Mouse (Mus musculus): ENCODE measurements at regions not wholly inside any gene's neighbourhood (a gene's known extent, or its start where the extent isn't known, plus 50 kb on each side); places are given as distances from the start of the nearest gene placed in this dataset.
A peak's percentile ranks its signal among the peaks of the same experiment; 100 is the strongest.
"Not testable (repeated sequence)": the region's sequence is repeated elsewhere in the genome, so short reads cannot be mapped to it uniquely, and the experiment has no call there.

DNA sequence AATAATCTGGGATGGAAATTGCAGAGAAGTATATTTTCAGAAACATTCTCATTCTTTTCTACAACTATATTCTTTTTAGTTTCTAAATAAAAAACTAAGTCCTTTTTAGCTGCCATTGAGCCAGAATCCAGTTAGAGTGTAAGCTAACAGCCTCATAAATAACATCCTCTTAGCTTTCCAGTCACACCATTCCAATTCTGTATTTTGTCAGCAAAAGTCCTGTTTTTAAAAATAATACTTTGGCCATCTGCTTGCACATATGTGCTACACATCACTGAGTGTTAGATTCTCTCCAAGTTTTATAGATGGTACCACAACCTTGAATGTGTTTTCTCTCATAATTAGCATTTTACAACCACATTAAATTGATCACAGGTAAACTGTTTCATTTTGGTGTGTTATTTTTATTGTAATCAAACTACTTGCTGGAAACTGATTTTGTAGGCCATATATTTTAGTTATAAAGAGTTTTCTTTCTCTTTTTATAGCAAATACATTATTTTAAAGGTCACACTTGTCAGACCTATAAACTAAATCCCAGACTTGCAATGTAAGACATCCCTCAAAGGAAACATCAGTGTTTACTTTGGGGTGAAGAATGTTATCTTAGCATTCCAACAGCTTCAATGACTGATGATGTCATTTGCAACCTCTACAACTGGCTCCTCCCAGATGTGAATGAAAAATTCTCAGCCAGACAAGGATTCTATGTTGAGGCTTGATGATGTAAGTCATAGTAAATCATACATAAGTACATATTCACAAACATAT is 1878.9 kb upstream of the Flrt2 start:
- no peak for DNase-seq (ENCODE audit: low spot score)

DNA sequence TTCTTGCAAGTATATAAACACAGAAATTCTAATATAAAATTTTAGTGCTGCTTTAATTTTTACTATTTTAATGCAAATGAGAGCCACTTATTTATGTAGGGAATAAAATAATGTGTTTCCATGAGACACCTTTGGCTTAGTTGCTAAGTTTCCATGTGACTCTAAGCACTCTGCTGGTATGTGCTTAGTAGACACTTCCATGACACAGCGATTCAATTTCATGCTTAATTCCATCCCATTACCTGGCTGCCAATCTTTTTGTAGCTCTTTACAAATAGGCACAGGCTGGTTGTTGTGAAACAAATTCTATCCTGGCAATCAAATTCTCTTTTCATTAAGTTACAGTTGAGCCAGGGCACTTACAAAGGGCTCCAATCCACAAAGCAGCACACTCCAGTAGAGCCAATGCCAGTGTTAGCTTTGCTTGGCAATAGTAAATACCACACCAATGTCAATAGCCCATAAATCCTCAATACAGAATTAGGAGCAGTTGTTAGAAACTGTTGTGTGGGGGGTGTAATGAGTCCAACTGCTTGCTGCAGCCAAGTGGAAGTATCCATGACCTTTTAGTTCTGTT is 1841.0 kb upstream of the Flrt2 start:
- DNase-seq (ENCODE audit: low spot score), result no peak

DNA sequence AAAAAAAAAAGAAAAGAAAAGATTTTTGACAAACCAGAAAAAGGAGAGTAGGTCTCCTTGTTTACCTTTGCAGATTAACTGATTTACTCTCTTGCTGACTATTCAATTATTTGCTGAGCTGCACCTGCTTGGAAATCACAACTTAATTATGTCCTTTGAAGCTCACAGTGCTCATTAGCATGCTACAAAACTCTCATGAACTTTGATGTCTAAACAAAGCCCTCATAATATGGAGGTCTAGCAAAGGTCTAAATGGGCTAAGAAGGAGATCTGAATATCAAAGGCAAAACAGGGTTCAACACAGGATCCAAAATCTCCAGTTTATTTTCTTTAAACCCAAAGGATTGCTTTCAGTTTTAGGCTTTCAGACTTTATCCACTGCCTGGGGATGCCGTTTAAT is 1840.4 kb upstream of the Flrt2 start:
- DNase-seq (ENCODE audit: low spot score), result no peak

DNA sequence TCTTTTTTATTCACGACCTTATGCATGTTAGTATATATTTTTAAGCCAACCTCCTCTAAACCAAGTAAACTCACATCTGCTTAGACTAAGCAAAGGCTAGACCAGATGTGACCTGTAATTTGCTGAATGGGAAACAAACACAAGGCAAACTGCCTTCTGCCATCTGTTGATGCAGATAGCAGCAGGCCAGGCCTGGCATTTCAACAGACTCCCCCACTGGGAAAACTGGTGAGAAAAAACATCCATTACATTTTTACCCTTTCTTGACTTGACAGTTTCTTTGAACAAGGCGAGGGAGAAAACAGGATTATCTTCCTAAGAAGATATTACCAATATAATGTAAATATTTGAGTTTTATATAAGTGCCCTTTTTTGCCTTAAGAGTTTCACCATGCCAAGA is 1806.1 kb upstream of the Flrt2 start:
- DNase-seq (ENCODE audit: low spot score), result no peak

DNA sequence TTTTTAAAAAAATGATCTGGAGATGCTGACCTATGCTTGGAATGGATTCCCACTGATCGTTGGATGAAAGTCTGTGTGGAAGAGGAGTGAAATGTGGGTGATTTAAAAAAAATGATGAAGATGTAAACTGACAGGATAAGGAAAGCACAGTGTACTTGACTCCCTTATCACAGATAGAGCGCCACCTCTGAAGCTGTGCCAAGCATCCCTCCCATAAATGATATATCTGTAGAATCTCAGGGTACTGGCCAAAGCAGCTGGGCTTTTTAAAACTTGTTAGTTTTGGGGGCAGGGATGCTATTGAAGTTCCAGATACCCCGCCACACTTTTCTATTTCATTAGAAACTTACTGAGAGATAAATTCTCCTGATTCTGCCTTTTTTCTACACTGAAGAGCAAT is 1801.9 kb upstream of the Flrt2 start:
- peak; percentile 2 for DNase-seq (ENCODE audit: low spot score)

DNA sequence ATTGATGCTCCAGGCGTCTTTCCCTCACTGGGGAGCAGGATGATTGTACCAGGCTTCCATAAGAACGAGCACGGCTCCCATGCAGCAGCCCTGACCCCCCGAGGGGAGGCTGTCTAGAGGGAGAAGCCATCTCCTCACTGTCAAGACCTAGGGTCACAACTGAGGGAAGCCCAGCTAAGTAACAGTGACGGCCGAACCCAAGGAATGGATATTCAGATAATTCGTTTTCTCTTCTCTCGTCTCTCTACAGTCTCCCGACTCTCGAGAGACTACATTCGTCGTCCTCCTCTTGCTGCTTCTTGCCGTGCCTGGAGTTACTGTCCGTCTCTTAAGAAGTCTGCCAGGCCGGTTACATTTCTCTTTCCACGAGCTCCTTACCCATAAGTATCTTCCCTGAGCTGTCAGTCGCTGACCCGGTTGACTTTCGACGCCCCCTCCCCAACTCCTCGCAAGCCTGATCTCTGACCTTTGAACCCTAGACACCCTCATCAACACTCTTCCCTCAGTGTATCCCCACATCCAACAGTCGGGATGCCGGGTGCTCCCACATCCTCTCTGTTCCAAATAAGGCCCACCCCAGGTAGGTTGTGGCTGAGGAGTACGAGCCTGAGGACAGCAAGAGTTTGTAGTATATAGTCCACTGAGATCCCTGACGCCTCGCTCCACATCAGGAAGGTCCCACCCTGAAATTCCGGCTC is 1763.3 kb upstream of the Flrt2 start:
- DNase-seq (ENCODE audit: low spot score), result not testable (repeated sequence)

DNA sequence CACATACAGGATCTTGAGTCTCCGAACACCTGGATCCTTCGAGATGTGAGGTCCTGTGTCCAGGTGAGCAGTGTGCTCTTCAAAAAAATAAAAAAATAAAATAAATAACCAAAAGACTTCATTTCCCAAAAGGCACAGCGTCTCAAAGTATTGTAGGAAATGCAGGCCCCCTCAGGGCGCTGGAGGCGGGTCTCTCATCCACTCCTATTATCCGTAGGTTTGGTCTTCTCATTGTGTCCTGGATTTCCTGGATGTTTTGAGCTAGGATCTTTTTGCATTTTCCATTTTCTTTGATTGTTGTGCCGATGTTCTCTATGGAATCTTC is 1762.8 kb upstream of the Flrt2 start:
- not testable (repeated sequence) for DNase-seq (ENCODE audit: low spot score)

DNA sequence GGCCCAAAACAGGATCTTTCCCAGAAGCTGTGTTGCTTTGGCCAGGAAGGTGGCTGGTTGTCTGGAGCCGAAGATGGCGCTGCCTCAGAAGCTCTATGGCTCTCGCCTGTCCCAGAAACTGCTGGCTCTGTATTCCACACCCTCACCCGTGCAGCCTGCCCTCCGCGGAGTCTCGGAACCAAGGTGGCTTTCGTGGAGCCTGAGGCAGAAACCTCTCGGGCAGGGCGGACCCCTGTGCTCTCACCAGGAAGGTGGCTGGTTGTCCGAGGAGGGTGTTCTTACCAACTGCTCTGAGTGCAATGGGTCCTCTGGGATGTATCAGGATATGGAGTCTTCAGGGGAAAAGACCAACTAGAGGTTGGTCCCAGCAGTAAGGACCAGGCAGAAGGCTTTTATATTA is 1761.8 kb upstream of the Flrt2 start:
- DNase-seq (ENCODE audit: low spot score), result not testable (repeated sequence)

DNA sequence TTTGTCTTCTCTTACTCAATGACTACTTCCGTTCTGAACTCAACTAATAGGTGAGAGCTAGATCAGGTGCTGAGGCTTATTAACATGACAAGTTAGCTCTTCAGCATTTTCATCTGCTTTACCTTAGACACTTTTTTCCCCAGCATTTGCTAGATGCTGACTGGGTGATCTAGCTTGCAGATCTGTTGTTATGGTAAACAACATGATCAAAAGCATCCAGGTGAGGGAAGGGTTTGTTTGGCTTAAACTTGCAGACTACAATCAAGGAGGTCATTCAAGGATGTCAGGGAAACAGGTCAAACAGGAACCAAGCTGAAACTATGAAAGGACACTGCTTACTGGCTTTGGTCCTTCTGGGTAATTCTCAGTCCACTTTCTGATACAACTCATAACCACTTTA is 1731.2 kb upstream of the Flrt2 start:
- no peak for DNase-seq (ENCODE audit: low spot score)

DNA sequence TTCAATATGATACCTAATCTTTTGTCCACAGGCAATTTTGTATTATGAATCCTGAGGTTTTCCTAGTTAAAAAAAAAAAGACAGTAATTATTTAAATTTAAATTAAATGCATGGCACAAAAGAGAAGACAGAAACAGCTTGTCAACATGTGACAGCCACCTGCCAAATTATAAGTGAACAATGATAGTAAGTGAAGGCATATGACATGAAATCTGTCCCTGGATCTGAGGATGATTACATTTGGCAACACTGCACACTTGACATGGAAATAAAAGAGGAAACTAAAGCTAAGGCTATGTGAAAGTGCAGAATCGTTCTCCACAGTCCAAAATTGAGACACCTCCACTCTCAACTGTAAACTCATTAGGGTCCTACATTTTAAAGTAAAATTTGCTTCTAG is 1710.7 kb upstream of the Flrt2 start:
- no peak for DNase-seq (ENCODE audit: low spot score)

DNA sequence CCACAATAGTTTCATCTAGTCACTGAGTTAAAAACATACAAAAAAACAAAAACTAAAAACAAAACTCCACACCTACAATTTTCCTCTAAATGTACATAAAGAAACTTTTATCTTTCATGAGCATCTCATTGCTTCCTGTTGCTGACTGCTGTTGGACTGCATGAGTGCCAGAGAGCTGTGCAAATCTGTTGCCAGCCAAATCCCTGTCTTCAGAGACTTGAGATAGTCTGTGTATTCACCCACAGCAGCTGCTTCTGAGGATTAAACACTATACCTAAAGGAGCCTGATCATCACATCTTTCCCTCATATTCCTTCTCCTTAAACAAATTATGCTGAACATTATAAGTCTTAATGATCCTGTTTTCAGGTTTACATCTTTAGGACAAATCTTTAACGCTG is 1700.5 kb upstream of the Flrt2 start:
- DNase-seq (ENCODE audit: low spot score), result no peak

DNA sequence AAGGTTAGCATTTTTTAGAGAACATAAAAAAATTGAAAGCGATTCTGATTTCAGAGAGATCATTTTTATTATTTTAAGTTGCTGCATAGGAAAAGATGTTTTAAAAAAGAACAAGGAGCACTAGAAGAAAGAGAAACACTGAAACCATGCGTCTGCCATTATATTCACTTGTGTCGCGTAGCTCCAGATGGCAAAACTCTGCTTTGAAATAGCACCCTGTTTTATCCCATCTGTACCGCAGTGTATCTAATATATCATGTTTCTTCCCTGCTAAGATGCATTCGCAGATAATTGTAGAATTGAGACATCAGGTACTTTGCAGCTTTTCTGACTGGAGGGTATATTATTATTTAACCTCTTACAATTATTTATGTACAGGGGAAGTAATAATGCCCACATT is 1698.2 kb upstream of the Flrt2 start:
- no peak for DNase-seq (ENCODE audit: low spot score)

DNA sequence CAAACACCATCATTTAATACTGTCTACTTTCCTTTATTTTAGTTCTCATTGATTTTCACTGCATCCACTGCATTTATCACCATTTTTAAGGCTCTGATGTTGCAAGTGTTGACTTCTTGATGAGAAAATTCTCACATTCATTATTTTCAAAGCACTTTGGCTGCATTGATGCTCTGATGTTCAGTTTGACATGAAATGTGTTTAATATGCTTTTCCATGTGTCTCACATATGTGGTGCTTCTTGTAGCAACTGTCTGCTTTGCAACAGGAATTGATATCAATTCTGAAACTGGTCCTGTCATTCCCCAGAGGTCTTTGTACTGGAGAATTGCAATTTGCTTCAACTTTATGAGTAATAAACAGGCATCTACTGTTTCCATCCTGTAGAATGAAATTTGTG is 1676.1 kb upstream of the Flrt2 start:
- no peak for DNase-seq (ENCODE audit: low spot score)

DNA sequence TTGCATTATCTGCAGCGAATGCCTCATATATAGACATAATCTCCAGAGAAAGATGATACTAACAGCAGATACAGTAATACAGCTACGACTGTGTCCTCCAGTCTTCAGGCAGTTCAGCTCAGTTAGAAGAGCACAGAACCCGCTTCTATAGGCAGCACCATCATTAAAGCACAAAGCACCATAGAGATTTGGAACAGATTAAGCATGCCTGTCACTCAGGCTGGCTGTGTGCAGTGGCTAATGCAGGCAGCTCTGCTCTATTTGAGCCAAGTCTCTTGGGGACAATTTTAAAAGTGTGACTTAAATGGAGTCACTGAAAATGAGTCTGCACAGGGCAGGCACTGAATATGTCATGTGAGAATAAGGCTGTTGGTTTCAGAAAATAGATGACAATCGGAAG is 1660.7 kb upstream of the Flrt2 start:
- DNase-seq (ENCODE audit: low spot score), result no peak

DNA sequence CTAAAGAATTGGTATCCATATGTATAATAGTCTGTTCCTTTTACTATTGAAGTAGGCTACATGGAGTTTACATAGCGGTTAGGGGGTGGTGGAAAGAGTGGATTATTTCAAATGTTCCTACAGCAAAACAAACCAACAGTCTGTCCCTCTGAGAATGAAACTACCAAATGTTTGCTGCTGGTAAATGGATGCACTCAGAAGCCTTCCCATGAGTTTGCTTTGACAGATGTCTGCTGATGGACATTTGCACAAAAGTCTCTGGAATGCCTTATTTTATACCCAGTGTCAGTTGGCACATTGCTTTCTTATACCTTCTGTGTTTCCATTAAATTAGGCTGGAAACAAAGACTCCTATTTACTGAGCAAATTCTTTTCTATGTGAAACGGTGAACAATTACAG is 1644.1 kb upstream of the Flrt2 start:
- DNase-seq (ENCODE audit: low spot score), result no peak

DNA sequence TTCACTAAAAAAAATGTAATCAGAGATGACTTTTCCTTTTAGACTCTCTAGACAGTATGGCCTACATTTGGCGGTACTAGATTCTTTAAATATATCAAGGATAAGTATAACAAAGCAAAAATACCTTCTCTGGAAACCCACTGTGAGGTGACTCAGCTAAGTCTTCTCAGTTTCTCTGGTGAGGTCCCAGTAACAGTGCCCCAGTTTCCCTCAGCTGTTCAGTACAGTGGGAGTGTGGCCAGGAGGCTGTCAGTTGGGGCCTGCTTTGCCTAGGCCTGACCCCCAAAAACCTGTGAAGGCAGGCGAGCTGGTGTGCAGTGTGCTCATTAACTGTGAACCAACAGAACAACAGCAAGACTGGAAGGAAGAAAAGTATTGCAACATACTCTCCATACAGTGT is 1634.3 kb upstream of the Flrt2 start:
- no peak for DNase-seq (ENCODE audit: low spot score)

DNA sequence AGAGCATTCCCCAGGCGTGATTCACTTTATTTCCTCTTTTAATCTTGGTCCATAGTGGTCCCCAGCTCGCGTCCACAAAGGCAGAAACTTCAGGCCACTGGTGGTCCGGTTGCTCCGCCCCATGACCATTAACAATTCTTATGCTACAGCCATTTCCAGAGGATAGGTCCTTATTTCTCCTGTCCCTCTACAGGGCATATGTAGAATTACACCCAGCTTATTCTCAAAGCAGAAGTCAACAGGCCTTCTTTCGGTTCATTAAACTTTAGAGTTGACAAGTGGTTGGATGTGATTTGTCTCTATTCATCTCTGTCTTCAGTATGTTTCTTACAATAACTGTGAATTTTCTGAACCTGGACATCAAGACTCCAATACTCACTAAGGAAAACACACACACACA is 1632.4 kb upstream of the Flrt2 start:
- no peak for DNase-seq (ENCODE audit: low spot score)

DNA sequence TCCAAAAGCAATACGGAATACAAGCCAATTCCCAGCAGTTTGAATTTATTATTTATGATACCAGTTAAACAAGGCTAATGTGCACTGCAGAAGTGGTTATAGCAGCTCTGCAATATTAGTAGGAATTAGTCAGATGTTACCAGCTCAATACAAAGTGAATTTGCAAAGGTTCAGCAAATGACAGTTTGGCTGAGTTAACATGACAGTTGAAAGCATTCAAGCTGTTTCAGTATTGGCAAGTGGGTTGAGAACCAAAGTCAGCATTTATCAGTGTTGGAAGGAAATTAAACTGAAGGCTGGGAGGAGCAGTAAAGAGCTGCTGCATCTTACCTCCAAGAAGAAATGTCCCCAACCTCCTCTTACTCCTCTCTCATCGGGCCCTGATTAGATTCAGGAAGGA is 1631.7 kb upstream of the Flrt2 start:
- no peak for DNase-seq (ENCODE audit: low spot score)

DNA sequence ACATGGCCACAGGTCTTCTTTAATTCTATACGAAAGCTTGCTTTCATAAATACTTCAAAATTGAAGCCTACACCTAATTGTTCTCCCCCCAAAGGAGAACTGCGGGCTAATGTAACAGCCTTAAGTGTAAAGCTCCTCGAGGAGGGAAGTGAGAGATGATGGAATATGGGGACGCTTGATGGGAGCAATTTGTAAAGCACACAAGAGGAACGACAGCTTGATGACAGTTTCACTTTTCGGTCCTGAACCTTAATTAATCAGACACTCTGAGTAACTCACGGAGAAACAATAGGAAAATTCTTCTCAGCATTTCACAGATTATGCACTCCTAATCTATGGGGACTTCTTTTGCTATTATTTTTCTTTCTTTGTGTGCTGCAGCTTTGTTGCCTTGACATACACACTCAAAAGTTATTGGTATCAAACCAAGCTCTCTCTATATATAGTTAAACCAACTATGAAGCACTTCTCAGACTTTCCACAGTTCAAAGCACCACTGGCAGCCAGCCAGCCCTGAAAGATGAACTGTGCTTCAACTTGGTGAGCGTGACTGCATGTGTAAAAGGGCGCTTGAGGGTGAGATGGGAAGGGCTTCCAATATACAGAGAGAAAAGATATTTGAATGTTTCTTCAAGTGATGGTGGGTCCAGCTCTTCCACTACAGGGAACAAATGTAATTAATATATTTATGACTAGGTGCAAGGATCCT is 1625.4 kb upstream of the Flrt2 start:
- no peak for DNase-seq (ENCODE audit: low spot score)

DNA sequence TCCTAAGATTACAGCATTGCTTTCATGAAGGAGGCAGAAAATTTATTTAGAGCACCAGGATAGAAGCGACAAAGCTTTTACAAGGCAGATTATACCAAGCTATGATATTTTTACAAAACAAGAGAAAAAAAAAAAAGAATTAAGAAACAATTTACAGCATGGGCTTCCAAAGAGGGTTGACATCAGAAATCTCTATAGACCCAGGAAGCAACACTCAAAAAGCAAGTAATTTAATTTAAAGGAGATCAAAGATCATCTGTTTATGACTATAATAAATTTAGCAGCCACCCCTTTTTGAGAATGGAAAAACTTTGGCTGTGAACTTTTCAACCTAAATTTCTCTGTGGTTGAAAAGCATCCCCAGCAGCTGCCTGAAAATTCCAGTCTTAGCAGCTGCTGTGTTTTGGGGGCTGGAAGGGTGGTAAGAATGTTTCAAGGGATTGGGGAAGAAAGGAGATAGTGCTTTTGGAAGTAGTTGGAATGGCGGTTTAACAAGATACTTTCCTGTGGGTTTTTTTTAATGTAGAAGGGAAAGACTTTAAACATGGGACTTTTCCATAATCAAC is 1621.0 kb upstream of the Flrt2 start:
- DNase-seq (ENCODE audit: low spot score), result no peak

DNA sequence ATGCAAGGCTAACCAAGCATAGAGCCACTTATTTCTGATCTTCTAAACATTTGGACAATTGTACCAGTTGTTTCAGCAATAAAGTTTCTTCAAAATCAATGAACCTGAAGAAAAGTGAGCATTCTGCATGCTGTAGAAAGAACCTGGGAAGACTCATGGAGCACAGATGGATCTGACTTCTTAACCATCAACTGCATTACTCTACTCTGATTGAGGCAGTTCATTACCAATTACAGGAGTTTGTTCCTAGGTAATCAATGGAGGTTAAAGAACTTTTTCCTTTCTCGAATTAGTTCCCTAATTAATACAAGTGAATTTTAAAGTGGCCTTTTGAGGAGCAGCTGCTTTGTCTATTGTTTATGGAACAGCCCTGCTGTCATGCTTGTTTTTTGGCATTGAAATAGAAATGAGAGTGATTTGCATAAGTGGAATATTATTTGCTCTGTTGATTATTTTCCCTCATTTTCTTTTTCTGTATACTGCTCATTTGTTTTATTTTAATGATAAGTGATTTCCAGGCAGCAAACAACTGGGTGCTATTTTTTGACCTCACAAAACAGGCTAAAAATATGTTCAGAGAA is 1586.4 kb upstream of the Flrt2 start:
- no peak for DNase-seq (ENCODE audit: low spot score)

DNA sequence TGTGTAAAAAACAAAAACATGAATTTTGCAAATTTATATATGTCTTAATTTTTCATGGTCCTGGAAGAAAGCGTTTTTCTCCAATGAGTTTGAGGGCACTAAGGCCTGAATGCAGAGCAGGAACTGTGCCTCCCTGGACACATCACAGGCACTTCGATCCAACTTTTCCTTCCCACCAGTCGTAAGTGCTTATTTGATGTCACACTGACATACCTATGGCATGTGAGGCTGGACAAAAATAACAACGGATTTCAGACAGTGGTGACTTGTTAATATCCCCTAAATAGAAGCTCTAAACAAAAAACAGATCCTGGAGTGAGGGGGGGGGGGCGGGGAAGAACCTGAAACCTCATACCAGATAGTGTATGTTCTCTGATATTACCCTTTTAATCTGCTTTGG is 1541.9 kb upstream of the Flrt2 start:
- DNase-seq (ENCODE audit: low spot score), result no peak
